Mouse (Mus musculus): ENCODE results near the gene Prkn. TPM values are rescaled to one million over a fixed set of nuclear protein-coding genes. Genes with fewer than 3 reads are reported as not detected.

Gene Prkn
- polyA plus RNA-seq, 1 experiment from 2014 or later = 1.6 TPM

DNA sequence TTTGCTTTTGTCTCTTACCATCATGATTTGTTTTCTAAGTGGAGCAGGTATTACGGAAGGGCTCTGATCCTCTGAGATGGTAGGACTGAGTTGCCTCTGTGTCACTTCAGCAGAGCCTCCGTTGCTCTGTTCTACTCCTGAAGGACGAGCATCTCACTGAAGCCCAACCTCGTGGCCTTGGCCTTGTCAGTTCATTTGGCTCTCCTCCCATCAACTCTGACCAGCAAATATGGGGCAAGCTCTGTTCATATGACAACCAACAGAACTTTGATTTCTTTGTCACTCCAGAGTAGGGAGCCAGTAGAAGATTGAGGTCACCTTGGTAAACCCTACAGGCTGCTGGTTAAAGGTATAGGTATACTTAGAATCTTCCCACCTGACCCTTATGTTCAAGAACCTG lies 745.3 kb downstream of the Prkn start:
- Histone ChIP-seq H3K4me3 (no peak overlapping the region), H3K27me3 (no peaks in the 10 kb centered on the region), H3K9ac (no peak overlapping the region), H3K4me1 (no peaks in the 10 kb centered on the region), H3K36me3 (ENCODE audit: poor library complexity, severe bottlenecking) (no peaks in the 10 kb centered on the region), H3K9me3 (replicated peaks) (no peaks in the 10 kb centered on the region), H3K27ac (no peak overlapping the region), H3K4me2 (no peak overlapping the region)
- WGBS = 96% methylated on average over 4 of the region's 4 CpGs
- ATAC-seq = no peak

DNA sequence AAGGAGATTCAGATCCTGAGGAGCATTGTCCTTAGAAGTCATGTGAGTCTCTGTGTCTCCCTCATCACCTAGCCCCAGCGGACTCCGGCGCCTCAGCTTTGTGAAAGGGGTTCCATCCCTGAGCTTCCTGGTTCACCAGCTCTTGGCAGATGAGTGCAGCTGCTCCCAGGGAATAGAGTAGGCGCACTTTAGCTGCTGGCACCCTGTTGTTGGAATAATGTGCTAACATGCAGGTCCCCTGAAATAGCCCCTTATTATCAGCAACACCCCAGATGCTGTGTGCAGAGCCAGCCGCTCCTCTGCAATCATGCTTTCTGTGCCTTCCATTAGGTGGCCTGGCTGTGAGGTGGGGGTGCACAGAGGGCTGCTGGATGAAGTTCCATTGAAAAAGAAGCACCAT lies 767.7 kb downstream of the Prkn start:
- H3K4me1 ChIP-seq = peaks cover 10% of the 10 kb centered on the region
- no peak overlapping the region for H3K4me2 ChIP-seq
- no peaks in the 10 kb centered on the region for H3K36me3 ChIP-seq (ENCODE audit: poor library complexity, severe bottlenecking)
- no peak overlapping the region for H3K27ac ChIP-seq
- H3K27me3 ChIP-seq = no peaks in the 10 kb centered on the region
- H3K9me3 ChIP-seq (replicated peaks) = no peaks in the 10 kb centered on the region
- H3K9ac ChIP-seq = no peak overlapping the region
- whole genome bisulfite sequencing = 82% methylated on average over 5 of the region's 5 CpGs
- H3K4me3 ChIP-seq = no peak overlapping the region
- no peak for ATAC-seq

DNA sequence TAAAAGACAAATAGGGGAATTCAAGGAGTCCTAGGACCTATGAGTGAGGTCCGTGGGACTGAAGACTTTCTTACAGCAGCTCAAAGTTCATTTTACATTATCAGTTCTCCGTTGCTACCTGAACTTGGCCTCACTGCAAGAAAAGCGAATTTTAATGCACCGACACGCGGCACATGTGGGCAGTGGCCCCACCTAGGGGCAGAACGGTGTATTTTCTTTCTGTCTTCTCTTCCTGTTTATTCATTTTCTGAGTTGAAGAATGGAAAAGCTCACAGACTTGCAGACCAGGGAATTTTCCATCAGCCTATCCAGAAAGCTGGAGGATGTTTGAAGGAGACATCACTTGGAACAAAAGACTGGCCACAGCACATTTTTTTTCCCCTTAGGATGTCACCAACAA lies 771.3 kb downstream of the Prkn start:
- Histone ChIP-seq H3K27ac (no peak overlapping the region), H3K9ac (no peak overlapping the region), H3K4me3 (no peak overlapping the region), H3K4me1 (peaks cover 10% of the 10 kb centered on the region), H3K4me2 (no peak overlapping the region), H3K27me3 (no peaks in the 10 kb centered on the region), H3K36me3 (ENCODE audit: poor library complexity, severe bottlenecking) (no peaks in the 10 kb centered on the region), H3K9me3 (replicated peaks) (no peaks in the 10 kb centered on the region)
- whole genome bisulfite sequencing = 10% methylated on average over 7 of the region's 7 CpGs
- 0 out of 2 replicates have a peak, but pooled peaks have one; percentile 30 for ATAC-seq

DNA sequence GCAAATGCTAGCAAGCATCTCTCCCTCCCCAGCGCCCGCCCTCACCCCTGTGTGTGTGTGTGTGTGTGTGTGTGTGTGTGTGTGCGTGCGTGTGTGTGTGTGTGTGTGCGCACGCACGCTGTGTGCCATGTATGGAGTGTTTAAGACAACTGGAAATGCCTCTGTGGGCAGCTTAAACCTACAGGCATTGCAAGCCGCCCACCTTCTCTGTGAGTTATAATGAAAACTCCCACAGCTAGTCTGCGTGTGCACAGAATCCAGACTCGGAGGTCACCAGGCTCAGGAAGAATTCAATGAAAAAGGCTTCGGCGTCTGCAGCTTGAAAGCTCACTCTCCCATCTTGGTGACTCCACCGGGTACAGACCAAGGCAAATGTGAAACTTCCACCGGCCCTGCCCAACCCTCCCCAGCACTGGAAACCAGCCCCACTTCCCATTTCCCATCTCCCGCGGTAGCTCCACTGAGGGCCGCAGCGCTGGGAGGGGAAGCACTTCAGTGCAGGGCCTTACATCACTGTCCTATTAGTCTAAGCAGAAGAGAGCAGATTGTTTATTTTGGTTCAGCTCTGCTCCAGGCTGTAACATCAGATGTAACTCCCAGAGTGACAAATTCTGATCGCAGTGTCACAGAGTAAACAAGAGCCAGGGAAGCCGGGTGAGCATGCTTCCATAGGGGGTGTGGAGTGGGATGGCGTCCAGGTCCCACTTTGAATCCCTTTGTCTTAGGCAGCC lies 772.8 kb downstream of the Prkn start:
- Histone ChIP-seq H3K4me2 (no peak overlapping the region), H3K9me3 (replicated peaks) (no peaks in the 10 kb centered on the region), H3K9ac (no peak overlapping the region), H3K27me3 (no peaks in the 10 kb centered on the region), H3K27ac (no peak overlapping the region), H3K36me3 (ENCODE audit: poor library complexity, severe bottlenecking) (no peaks in the 10 kb centered on the region), H3K4me3 (no peak overlapping the region), H3K4me1 (peaks cover 8% of the 10 kb centered on the region)
- no peak for ATAC-seq
- 72% methylated on average over 21 of the region's 21 CpGs for WGBS

DNA sequence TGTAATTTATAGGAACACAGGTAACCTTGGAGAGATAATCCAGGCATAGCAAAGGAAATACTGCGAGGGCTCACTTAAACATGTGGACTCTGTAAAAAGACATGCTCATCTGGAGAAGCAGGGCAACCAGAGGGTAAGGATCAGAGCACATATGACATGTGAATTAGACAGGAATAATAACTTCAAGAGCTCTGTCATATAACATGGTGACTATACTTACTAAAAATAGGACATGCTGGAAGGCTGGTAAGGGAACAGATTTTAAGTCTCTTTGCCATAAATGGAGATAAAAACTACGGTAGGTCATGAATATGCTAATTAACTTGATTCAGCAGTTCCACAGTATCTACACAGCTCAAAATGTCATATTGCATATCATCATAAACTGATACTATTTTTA lies 777.4 kb downstream of the Prkn start:
- H3K4me2 ChIP-seq = no peak overlapping the region
- H3K27ac ChIP-seq = no peak overlapping the region
- H3K4me3 ChIP-seq = no peak overlapping the region
- H3K4me1 ChIP-seq = peaks cover 6% of the 10 kb centered on the region
- no peak overlapping the region for H3K9ac ChIP-seq
- 76% methylated on average over 2 of the region's 2 CpGs for WGBS
- H3K9me3 ChIP-seq (replicated peaks) = no peaks in the 10 kb centered on the region
- H3K36me3 ChIP-seq (ENCODE audit: poor library complexity, severe bottlenecking) = no peaks in the 10 kb centered on the region
- peak; percentile 48; the same call in 1 of the 2 replicates for ATAC-seq
- no peaks in the 10 kb centered on the region for H3K27me3 ChIP-seq

DNA sequence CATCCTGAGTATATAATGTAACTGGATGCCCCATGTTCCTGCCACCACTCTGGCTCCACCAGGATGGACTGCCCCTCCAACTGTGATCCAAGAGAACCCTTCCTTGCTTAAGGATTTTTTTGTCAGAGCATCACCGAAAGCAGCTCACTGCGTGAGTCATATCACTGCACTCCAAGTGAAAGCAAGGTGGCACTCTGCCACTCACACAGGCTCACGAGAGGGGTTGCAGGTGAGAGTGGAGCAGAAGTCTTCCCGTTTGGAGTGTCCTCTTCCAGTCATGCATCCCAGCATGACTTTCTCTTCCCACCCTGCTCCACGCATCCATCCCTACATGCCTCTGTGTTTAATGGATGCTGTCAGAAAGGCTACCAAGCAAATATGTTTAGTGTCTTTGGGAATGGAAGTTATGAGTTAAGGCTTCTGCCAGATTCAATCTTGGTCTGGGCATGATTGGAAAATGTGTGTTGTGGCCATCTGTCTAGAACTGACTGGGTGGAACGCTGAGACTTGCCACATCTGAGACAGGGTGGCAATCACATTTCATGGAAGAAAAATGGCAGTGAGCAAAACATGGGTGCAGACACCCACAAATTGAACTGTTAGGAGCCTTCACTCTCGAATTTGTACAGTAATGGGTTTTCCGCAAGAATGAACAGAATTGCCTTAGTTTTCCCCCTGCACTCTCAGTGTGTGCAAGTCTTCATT lies 778.9 kb downstream of the Prkn start:
- Histone ChIP-seq H3K27me3 (no peaks in the 10 kb centered on the region), H3K27ac (no peak overlapping the region), H3K9me3 (replicated peaks) (no peaks in the 10 kb centered on the region), H3K36me3 (ENCODE audit: poor library complexity, severe bottlenecking) (no peaks in the 10 kb centered on the region), H3K4me2 (no peak overlapping the region), H3K9ac (no peak overlapping the region), H3K4me3 (no peak overlapping the region), H3K4me1 (peaks cover 6% of the 10 kb centered on the region)
- 85% methylated on average over 8 of the region's 8 CpGs for WGBS
- ATAC-seq = no peak; the same call in 1 of the 2 replicates

DNA sequence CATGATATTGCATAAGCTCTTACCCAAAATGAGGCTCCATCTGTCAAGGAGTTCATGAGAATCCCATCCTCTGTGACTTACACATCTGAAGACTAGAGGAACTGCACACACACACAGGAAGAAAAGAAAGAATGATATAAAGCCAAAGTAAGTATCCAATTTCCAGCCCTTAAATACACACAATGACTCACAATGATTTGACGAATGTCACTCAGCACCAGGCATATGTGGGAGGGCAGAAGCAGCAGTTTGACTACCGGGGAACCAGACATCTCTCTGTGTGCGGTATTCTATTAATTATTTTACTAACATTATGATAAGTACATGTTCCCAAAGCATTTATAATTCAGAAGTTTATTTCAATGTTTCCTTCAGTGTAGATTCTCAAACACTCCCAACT lies 780.6 kb downstream of the Prkn start:
- Histone ChIP-seq H3K27ac (no peak overlapping the region), H3K27me3 (no peaks in the 10 kb centered on the region), H3K9ac (no peak overlapping the region), H3K36me3 (ENCODE audit: poor library complexity, severe bottlenecking) (no peaks in the 10 kb centered on the region), H3K9me3 (replicated peaks) (no peaks in the 10 kb centered on the region), H3K4me2 (no peak overlapping the region), H3K4me1 (peaks cover 6% of the 10 kb centered on the region), H3K4me3 (no peak overlapping the region)
- ATAC-seq = no peak
- WGBS = 87% methylated on average over 3 of the region's 3 CpGs

DNA sequence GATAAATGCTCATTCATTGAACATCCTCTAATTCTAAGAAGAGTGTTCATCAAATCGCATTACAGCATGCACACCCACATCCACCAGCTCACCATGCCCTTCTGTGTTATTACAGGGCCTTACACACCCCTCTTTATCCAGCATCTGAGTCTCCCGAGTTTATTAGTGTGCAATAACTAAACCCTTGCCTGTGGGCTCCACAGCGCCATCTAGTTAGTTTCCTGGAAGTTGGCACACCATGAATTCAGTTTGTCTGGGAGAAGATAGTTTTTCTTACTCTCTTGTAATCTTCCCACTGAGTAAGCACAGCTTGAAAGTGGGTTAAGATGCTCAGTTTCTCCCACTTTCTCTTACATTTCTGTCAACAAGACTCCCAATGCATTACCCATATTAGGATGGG lies 781.3 kb downstream of the Prkn start:
- Histone ChIP-seq H3K4me1 (peaks cover 6% of the 10 kb centered on the region), H3K9ac (no peak overlapping the region), H3K36me3 (ENCODE audit: poor library complexity, severe bottlenecking) (no peaks in the 10 kb centered on the region), H3K27me3 (no peaks in the 10 kb centered on the region), H3K27ac (no peak overlapping the region), H3K4me3 (no peak overlapping the region), H3K4me2 (no peak overlapping the region), H3K9me3 (replicated peaks) (no peaks in the 10 kb centered on the region)
- ATAC-seq = no peak
- 58% methylated on average over 3 of the region's 3 CpGs for WGBS

DNA sequence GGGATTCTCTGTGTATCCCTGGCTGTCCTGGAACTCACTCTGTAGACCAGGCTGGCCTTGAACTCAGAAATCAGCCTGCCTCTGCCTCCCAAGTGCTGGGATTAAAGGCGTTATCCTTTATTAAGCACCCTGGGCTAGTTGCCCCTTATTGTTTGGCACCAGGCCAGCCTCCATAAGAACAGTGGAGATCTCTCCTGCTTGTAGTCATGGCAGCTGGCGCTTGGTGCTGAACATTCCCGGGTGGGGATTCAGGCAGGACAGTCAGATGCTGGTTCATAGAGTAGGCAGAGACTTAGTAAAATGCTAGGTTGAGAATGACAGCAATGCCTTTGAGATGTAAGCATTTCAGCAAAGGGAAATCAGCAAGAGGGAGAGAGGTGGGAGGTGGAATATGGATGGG lies 786.1 kb downstream of the Prkn start:
- no peak for ATAC-seq
- Histone ChIP-seq H3K9me3 (replicated peaks) (no peaks in the 10 kb centered on the region), H3K4me1 (no peaks in the 10 kb centered on the region), H3K4me2 (no peak overlapping the region), H3K36me3 (ENCODE audit: poor library complexity, severe bottlenecking) (no peaks in the 10 kb centered on the region), H3K27me3 (no peaks in the 10 kb centered on the region), H3K9ac (no peak overlapping the region), H3K4me3 (no peak overlapping the region), H3K27ac (no peak overlapping the region)
- WGBS = 86% methylated on average over 3 of the region's 3 CpGs

DNA sequence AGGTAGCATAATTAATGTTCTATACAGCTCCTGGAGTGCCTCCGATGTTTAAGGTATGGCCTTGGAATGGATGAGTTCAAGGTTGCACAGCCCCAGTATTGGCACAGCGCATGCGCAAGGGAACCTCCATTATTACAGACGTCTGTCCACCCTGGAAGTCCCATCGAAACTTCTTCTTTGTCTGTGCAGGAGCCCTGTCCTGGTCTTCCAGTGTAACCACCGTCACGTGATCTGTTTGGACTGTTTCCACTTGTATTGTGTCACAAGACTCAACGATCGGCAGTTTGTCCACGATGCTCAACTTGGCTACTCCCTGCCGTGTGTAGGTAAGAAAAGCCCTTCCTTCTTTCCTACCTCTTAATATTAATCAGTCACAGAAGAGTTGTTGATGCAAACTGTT lies 794.9 kb downstream of the Prkn start:
- Histone ChIP-seq H3K9me3 (replicated peaks) (no peaks in the 10 kb centered on the region), H3K4me3 (no peak overlapping the region), H3K9ac (no peak overlapping the region), H3K4me1 (peaks cover 17% of the 10 kb centered on the region; the same call in 1 of the 2 replicates), H3K27ac (no peak overlapping the region), H3K4me2 (no peak overlapping the region), H3K27me3 (no peaks in the 10 kb centered on the region), H3K36me3 (ENCODE audit: poor library complexity, severe bottlenecking) (no peaks in the 10 kb centered on the region)
- no peak for ATAC-seq
- WGBS = 92% methylated on average over 11 of the region's 11 CpGs

DNA sequence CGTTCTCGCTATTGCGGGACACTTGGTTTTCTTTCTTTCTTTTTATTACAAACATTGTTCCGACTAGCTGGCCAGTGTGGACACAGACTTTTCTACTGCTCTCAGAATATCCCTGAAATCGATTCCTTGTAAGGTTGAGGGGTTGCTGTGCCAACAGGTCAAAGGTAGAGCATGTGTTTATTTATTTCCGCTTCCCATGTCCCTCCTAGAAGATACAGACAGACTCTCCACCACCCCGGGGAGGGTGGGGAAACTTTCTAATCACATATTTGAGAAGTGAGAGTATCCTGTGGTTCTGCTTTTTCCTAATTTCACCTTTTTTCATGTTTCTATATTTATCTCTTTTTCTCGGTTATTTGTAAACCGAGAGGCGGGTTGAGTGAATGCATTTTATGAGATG lies 797.5 kb downstream of the Prkn start:
- H3K36me3 ChIP-seq (ENCODE audit: poor library complexity, severe bottlenecking) = no peaks in the 10 kb centered on the region
- H3K4me1 ChIP-seq = peaks cover 17% of the 10 kb centered on the region; the same call in 1 of the 2 replicates
- no peaks in the 10 kb centered on the region for H3K27me3 ChIP-seq
- H3K4me3 ChIP-seq = no peak overlapping the region
- H3K9me3 ChIP-seq (replicated peaks) = no peaks in the 10 kb centered on the region
- no peak overlapping the region for H3K27ac ChIP-seq
- no peak for ATAC-seq
- no peak overlapping the region for H3K9ac ChIP-seq
- 89% methylated on average over 10 of the region's 10 CpGs for WGBS
- no peak overlapping the region for H3K4me2 ChIP-seq

DNA sequence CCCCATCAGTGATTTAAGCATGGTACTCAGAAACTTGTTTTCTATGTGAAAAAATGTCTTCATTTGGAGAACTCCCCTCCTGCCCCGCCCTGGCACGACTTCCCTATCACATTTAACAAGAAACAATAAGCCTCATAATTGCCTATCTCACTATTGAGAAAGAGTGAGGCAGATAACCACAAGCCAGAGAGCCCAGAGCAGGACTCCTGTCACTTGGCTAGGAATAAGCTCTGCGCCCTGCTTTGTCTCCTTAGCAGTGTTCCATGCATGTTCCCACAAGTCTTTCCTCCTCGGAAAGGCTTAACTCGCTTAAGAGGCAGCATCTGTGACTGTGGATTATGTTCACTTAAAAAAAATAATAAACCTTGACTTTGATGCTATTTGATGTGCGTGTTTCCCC lies 798.3 kb downstream of the Prkn start:
- no peaks in the 10 kb centered on the region for H3K36me3 ChIP-seq (ENCODE audit: poor library complexity, severe bottlenecking)
- no peak overlapping the region for H3K27ac ChIP-seq
- no peak overlapping the region for H3K9ac ChIP-seq
- H3K4me1 ChIP-seq = peaks cover 17% of the 10 kb centered on the region; the same call in 1 of the 2 replicates
- ATAC-seq = no peak
- H3K4me2 ChIP-seq = no peak overlapping the region
- WGBS = 83% methylated on average over 6 of the region's 6 CpGs
- no peaks in the 10 kb centered on the region for H3K9me3 ChIP-seq (replicated peaks)
- H3K27me3 ChIP-seq = no peaks in the 10 kb centered on the region
- no peak overlapping the region for H3K4me3 ChIP-seq

All from forebrain, embryonic 13.5 days (tissue).